Mouse (Mus musculus): ENCODE results near the gene Mrps18c. TPM values are rescaled to one million over a fixed set of nuclear protein-coding genes. Genes with fewer than 3 reads are reported as not detected.

The Mrps18c gene
- total RNA-seq (2023), result 59.6 TPM

GRCm38 (mm10) chr5:100798165-100798860 is at the start of gene Mrps18c, which contains the start of gene Helq:
Gene Mrps18c, plus strand, starts transcription at chr5:100798627.
Gene Helq, minus strand, starts transcription at chr5:100798598.

GRCm38 (mm10) chr5:100820483-100821184 is 22.2 kb downstream of the Mrps18c start, which contains the start of gene Abraxas1:
Gene Abraxas1, minus strand, starts transcription at chr5:100820965.

GRCm38 (mm10) chr5:100845485-100845847 is 47.0 kb downstream of the Mrps18c start, which contains the start of gene Gpat3:
Gene Gpat3, plus strand, starts transcription at chr5:100845713.

Other genes with a start within 250 kb of the Mrps18c start
- 29.6 TPM for gene Plac8, start 226.4 kb upstream of the Mrps18c start, total RNA-seq (2023)
- gene Coq2, start 123.5 kb upstream of the Mrps18c start, total RNA-seq (2023), result 33.8 TPM
- 2.2 TPM for gene Hpse, start 78.9 kb upstream of the Mrps18c start, total RNA-seq (2023)
- gene Helq, start within 50 bp of the Mrps18c start, total RNA-seq (2023), result 24.3 TPM
- gene Abraxas1, start 22.3 kb downstream of the Mrps18c start, total RNA-seq (2023), result 16.5 TPM
- gene Gpat3, start 47.1 kb downstream of the Mrps18c start, total RNA-seq (2023), result 3.0 TPM